Mouse (Mus musculus): Measurements from ENCODE around the gene Dhcr24. TPM values are rescaled to one million over a fixed set of nuclear protein-coding genes. Genes with fewer than 3 reads are reported as not detected.

Gene Dhcr24
- polyA plus RNA-seq, 1 experiment from 2014 or later, result 3.8 TPM

GRCm38 (mm10) chr4:106590871-106591270, 30.0 kb downstream of the Dhcr24 start:
- Histone ChIP-seq H3K36me3 (ENCODE audit: control insufficient read depth, insufficient read depth, low read length) (peaks cover 16% of the 10 kb centered on the region), H3K9ac (ENCODE audit: low read depth, low read length) (no peak overlapping the region), H3K4me2 (ENCODE audit: low read length) (no peak overlapping the region), H3K27ac (ENCODE audit: low read length) (no peak overlapping the region), H3K9me3 (replicated peaks; ENCODE audit: control insufficient read depth, low read length, poor library complexity, severe bottlenecking) (no peaks in the 10 kb centered on the region), H3K4me1 (ENCODE audit: control insufficient read depth, insufficient read depth, low read length) (no peaks in the 10 kb centered on the region), H3K27me3 (ENCODE audit: control insufficient read depth, insufficient read depth, low read depth, low read length) (no peaks in the 10 kb centered on the region), H3K4me3 (ENCODE audit: low read depth, low read length) (no peak overlapping the region)
- ATAC-seq, result no peak
- WGBS, result 89% methylated on average over 9 of the region's 9 CpGs

- Histone ChIP-seq H3K4me2 (ENCODE audit: low read length) (no peak overlapping the region), H3K36me3 (ENCODE audit: control insufficient read depth, insufficient read depth, low read length) (no peaks in the 10 kb centered on the region), H3K27me3 (ENCODE audit: control insufficient read depth, insufficient read depth, low read depth, low read length) (no peaks in the 10 kb centered on the region), H3K4me3 (ENCODE audit: low read depth, low read length) (no peak overlapping the region), H3K9me3 (replicated peaks; ENCODE audit: control insufficient read depth, low read length, poor library complexity, severe bottlenecking) (no peaks in the 10 kb centered on the region), H3K27ac (ENCODE audit: low read length) (no peak overlapping the region), H3K9ac (ENCODE audit: low read depth, low read length) (no peak overlapping the region), H3K4me1 (ENCODE audit: control insufficient read depth, insufficient read depth, low read length) (no peaks in the 10 kb centered on the region)
- 63% methylated on average over 7 of the region's 7 CpGs for WGBS
- no peak for ATAC-seq
Measured at GRCm38 (mm10) chr4:106593636-106594035, 32.8 kb downstream of the Dhcr24 start.

DNA sequence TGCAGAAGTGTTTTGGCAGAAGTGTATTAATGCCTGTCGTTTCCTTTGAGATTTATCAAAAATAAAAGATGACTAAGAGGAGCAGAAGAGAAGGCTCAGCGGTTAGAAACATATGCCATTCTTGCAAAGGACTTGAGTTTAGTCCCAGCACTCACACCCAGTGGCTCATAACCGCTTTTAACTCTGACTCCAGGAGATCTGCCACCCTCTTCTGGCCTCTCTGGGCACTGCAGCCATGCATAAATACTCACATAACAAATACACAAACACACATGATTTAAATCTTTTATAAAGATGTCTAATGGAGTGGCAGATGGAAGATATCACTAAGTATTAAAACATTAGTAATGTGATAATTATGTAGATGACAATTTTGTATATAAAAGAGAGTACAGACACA, 35.4 kb downstream of the Dhcr24 start:
- H3K27me3 ChIP-seq (ENCODE audit: control insufficient read depth, insufficient read depth, low read depth, low read length), result no peaks in the 10 kb centered on the region
- no peak overlapping the region for H3K27ac ChIP-seq (ENCODE audit: low read length)
- no peak overlapping the region for H3K9ac ChIP-seq (ENCODE audit: low read depth, low read length)
- H3K4me3 ChIP-seq (ENCODE audit: low read depth, low read length), result no peak overlapping the region
- H3K4me2 ChIP-seq (ENCODE audit: low read length), result no peak overlapping the region
- WGBS, result 62% methylated on average over 3 of the region's 3 CpGs
- no peaks in the 10 kb centered on the region for H3K36me3 ChIP-seq (ENCODE audit: control insufficient read depth, insufficient read depth, low read length)
- H3K4me1 ChIP-seq (ENCODE audit: control insufficient read depth, insufficient read depth, low read length), result no peaks in the 10 kb centered on the region
- H3K9me3 ChIP-seq (replicated peaks; ENCODE audit: control insufficient read depth, low read length, poor library complexity, severe bottlenecking), result no peaks in the 10 kb centered on the region
- ATAC-seq, result no peak

- 81% methylated on average over 9 of the region's 9 CpGs for WGBS
- no peaks in the 10 kb centered on the region for H3K27me3 ChIP-seq (ENCODE audit: control insufficient read depth, insufficient read depth, low read depth, low read length)
- 0 out of 2 replicates have a peak, but pooled peaks cover under 1% of the 10 kb centered on the region for H3K9me3 ChIP-seq (replicated peaks; ENCODE audit: control insufficient read depth, low read length, poor library complexity, severe bottlenecking)
- H3K4me1 ChIP-seq (ENCODE audit: control insufficient read depth, insufficient read depth, low read length), result no peaks in the 10 kb centered on the region
- H3K27ac ChIP-seq (ENCODE audit: low read length), result no peak overlapping the region
- H3K4me2 ChIP-seq (ENCODE audit: low read length), result no peak overlapping the region
- ATAC-seq, result no peak
- H3K4me3 ChIP-seq (ENCODE audit: low read depth, low read length), result no peak overlapping the region
- no peak overlapping the region for H3K9ac ChIP-seq (ENCODE audit: low read depth, low read length)
- H3K36me3 ChIP-seq (ENCODE audit: control insufficient read depth, insufficient read depth, low read length), result no peaks in the 10 kb centered on the region
Measured at GRCm38 (mm10) chr4:106597055-106597454, 36.2 kb downstream of the Dhcr24 start.

GRCm38 (mm10) chr4:106597741-106598140, 36.9 kb downstream of the Dhcr24 start:
- Histone ChIP-seq H3K4me1 (ENCODE audit: control insufficient read depth, insufficient read depth, low read length) (no peaks in the 10 kb centered on the region), H3K27me3 (ENCODE audit: control insufficient read depth, insufficient read depth, low read depth, low read length) (no peaks in the 10 kb centered on the region), H3K9me3 (replicated peaks; ENCODE audit: control insufficient read depth, low read length, poor library complexity, severe bottlenecking) (0 out of 2 replicates have a peak, but pooled peaks cover 2% of the 10 kb centered on the region), H3K4me2 (ENCODE audit: low read length) (no peak overlapping the region), H3K27ac (ENCODE audit: low read length) (no peak overlapping the region), H3K4me3 (ENCODE audit: low read depth, low read length) (no peak overlapping the region), H3K36me3 (ENCODE audit: control insufficient read depth, insufficient read depth, low read length) (no peaks in the 10 kb centered on the region), H3K9ac (ENCODE audit: low read depth, low read length) (no peak overlapping the region)
- ATAC-seq, result no peak
- 91% methylated on average over 4 of the region's 4 CpGs for WGBS

DNA sequence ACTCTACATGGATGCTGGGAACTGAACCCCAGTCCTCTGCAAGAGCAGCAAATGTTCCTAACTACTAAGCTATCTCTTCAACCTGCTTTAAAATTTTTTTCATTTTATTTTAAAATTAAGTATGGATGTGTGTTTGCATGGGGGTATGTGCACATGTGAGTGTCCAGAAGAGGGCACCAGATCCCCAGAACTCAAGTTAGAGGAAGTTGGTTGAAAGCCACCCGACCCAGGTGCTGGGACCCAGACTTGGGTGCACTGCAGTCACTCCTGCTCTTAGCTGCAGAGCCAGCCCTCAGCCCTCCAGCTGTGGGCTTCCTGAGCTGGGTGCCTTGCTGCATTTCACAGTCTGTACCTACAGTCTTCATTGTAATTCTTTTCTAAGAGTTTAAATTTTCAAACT, 38.6 kb downstream of the Dhcr24 start:
- H3K27me3 ChIP-seq (ENCODE audit: control insufficient read depth, insufficient read depth, low read depth, low read length), result no peaks in the 10 kb centered on the region
- H3K27ac ChIP-seq (ENCODE audit: low read length), result no peak overlapping the region
- no peak overlapping the region for H3K4me3 ChIP-seq (ENCODE audit: low read depth, low read length)
- ATAC-seq, result no peak
- no peaks in the 10 kb centered on the region for H3K4me1 ChIP-seq (ENCODE audit: control insufficient read depth, insufficient read depth, low read length)
- no peak overlapping the region for H3K9ac ChIP-seq (ENCODE audit: low read depth, low read length)
- WGBS, result 47% methylated on average over 1 of the region's 1 CpGs
- 0 out of 2 replicates have a peak, but pooled peaks cover 2% of the 10 kb centered on the region for H3K9me3 ChIP-seq (replicated peaks; ENCODE audit: control insufficient read depth, low read length, poor library complexity, severe bottlenecking)
- no peaks in the 10 kb centered on the region for H3K36me3 ChIP-seq (ENCODE audit: control insufficient read depth, insufficient read depth, low read length)
- no peak overlapping the region for H3K4me2 ChIP-seq (ENCODE audit: low read length)

DNA sequence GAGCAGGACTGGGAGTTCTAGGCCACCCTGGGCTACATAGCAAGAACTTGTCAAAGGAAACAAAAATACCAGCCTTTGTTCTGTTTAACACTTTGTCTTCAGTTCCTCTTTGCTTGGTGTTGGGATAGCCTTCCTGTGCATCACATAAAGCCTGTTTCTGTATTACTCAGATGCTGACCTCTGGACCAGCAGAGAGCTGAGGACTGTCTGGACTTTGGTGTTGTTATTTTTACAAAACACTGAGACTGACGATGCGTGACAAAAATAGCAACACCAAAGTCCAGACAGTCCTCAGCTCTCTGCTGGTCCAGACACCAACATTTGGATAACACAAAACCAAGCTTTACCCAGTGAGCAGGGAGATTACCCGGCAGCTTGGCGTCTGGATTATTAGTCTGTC, 39.9 kb downstream of the Dhcr24 start:
- Histone ChIP-seq H3K4me2 (ENCODE audit: low read length) (no peak overlapping the region), H3K27me3 (ENCODE audit: control insufficient read depth, insufficient read depth, low read depth, low read length) (no peaks in the 10 kb centered on the region), H3K9me3 (replicated peaks; ENCODE audit: control insufficient read depth, low read length, poor library complexity, severe bottlenecking) (0 out of 2 replicates have a peak, but pooled peaks cover 2% of the 10 kb centered on the region), H3K4me3 (ENCODE audit: low read depth, low read length) (no peak overlapping the region), H3K9ac (ENCODE audit: low read depth, low read length) (no peak overlapping the region), H3K36me3 (ENCODE audit: control insufficient read depth, insufficient read depth, low read length) (no peaks in the 10 kb centered on the region), H3K27ac (ENCODE audit: low read length) (no peak overlapping the region), H3K4me1 (ENCODE audit: control insufficient read depth, insufficient read depth, low read length) (no peaks in the 10 kb centered on the region)
- ATAC-seq, result no peak
- 88% methylated on average over 4 of the region's 4 CpGs for WGBS

- Histone ChIP-seq H3K4me1 (ENCODE audit: control insufficient read depth, insufficient read depth, low read length) (peaks cover 2% of the 10 kb centered on the region; the same call in 1 of the 2 replicates), H3K9me3 (replicated peaks; ENCODE audit: control insufficient read depth, low read length, poor library complexity, severe bottlenecking) (0 out of 2 replicates have a peak, but pooled peaks cover 2% of the 10 kb centered on the region), H3K27ac (ENCODE audit: low read length) (no peak overlapping the region), H3K9ac (ENCODE audit: low read depth, low read length) (0 out of 2 replicates have a peak overlapping the region, but pooled peaks have one; percentile 3), H3K4me3 (ENCODE audit: low read depth, low read length) (0 out of 2 replicates have a peak overlapping the region, but pooled peaks have one; percentile 4), H3K36me3 (ENCODE audit: control insufficient read depth, insufficient read depth, low read length) (no peaks in the 10 kb centered on the region), H3K27me3 (ENCODE audit: control insufficient read depth, insufficient read depth, low read depth, low read length) (no peaks in the 10 kb centered on the region), H3K4me2 (ENCODE audit: low read length) (peak overlapping the region; percentile 34)
- WGBS, result 43% methylated on average over 18 of the region's 18 CpGs
- ATAC-seq, result peak; percentile 93
Measured at GRCm38 (mm10) chr4:106606639-106607554, 46.1 kb downstream of the Dhcr24 start.

DNA sequence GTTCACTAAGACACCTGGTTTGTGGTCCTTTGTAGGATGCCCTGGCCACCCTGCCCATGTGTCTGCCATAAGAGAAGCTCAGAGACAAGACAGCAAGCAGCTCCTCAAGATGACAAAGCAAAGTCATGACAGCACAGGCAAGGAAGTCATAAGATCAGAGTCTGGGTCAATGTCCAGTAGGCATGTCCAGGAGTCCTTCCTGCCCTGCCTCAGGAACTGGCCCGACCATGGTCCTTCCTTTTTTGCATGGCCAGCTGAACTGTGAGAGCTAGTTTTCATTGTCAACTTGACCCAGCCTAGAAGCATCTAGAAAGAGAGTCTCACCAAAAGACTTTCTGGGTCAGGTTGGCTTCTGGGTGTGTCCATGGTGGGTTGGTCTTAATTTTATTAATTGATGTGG, 47.1 kb downstream of the Dhcr24 start:
- no peaks in the 10 kb centered on the region for H3K27me3 ChIP-seq (ENCODE audit: control insufficient read depth, insufficient read depth, low read depth, low read length)
- peaks cover 2% of the 10 kb centered on the region; the same call in 1 of the 2 replicates for H3K4me1 ChIP-seq (ENCODE audit: control insufficient read depth, insufficient read depth, low read length)
- no peaks in the 10 kb centered on the region for H3K36me3 ChIP-seq (ENCODE audit: control insufficient read depth, insufficient read depth, low read length)
- 88% methylated on average over 1 of the region's 1 CpGs for WGBS
- H3K9ac ChIP-seq (ENCODE audit: low read depth, low read length), result no peak overlapping the region
- no peak for ATAC-seq
- no peak overlapping the region for H3K4me3 ChIP-seq (ENCODE audit: low read depth, low read length)
- no peak overlapping the region for H3K4me2 ChIP-seq (ENCODE audit: low read length)
- H3K27ac ChIP-seq (ENCODE audit: low read length), result no peak overlapping the region
- no peaks in the 10 kb centered on the region for H3K9me3 ChIP-seq (replicated peaks; ENCODE audit: control insufficient read depth, low read length, poor library complexity, severe bottlenecking)
